Mouse (Mus musculus) embryonic facial prominence, embryonic 14.5 days (tissue): ENCODE results near the gene Hoxb5. TPM values are rescaled to one million over a fixed set of nuclear protein-coding genes. Genes with fewer than 3 reads are reported as not detected.

Experiments
- ATAC-seq: fragments of 200-750 bp; cut with Nextera tagmentation; 2 replicates; pipeline ENCODE4 v1.8.0; 2017; ENCODE audit warnings: low read depth, moderate number of reproducible peaks, moderate TSS enrichment
- DNase-seq: peaks from one replicate; pipeline ENCODE4 v3.0.0-alpha.2; 2015; ENCODE audit warnings: low spot score
- H3K27ac ChIP-seq: fragments of 300-500 bp; sonication (generic); replicated peaks from 2 replicates; pipeline ENCODE4 v1.5.1; 2014; ENCODE audit warnings: low read depth, mild to moderate bottlenecking, low read length, moderate library complexity
- H3K27me3 ChIP-seq: fragments of 300-500 bp; sonication (generic); replicated peaks from 2 replicates; pipeline ENCODE4 v1.6.1; 2014; ENCODE audit warnings: low read length; ENCODE audit not compliant: control insufficient read depth, insufficient read depth
- H3K36me3 ChIP-seq: fragments of 300-500 bp; sonication (generic); 2 replicates; pipeline ENCODE4 v1.6.1; 2014; ENCODE audit warnings: low read length, mixed read lengths; ENCODE audit not compliant: control insufficient read depth, insufficient read depth
- H3K4me1 ChIP-seq: fragments of 300-500 bp; sonication (generic); 2 replicates; pipeline ENCODE4 v1.6.1; 2014; ENCODE audit warnings: antibody characterized with exemption, low read length; ENCODE audit not compliant: control insufficient read depth, insufficient read depth
- H3K4me2 ChIP-seq: fragments of 300-500 bp; sonication (generic); 2 replicates; pipeline ENCODE4 v1.6.1; 2014; ENCODE audit warnings: low read depth, mild to moderate bottlenecking, low read length, moderate library complexity, mixed read lengths
- H3K4me3 ChIP-seq: fragments of 300-500 bp; sonication (generic); 2 replicates; pipeline ENCODE4 v1.5.1; 2014; ENCODE audit warnings: low read depth, mild to moderate bottlenecking, low read length
- H3K9ac ChIP-seq: fragments of 300-500 bp; sonication (generic); 2 replicates; pipeline ENCODE4 v1.6.1; 2014; ENCODE audit warnings: low read depth, mild to moderate bottlenecking, low read length, moderate library complexity, mixed read lengths
- H3K9me3 ChIP-seq: fragments of 300-500 bp; sonication (generic); 2 replicates; pipeline ENCODE4 v1.6.1; 2016; ENCODE audit warnings: low read length; ENCODE audit not compliant: control insufficient read depth
- WGBS: fragments of 180-500 bp; shearing (Covaris S2); extraction: QIAGEN DNeasy Blood & Tissue Kit; methylation state at CpG from one replicate; pipeline ENCODE4 v1.1.7; 2014; 5-methylcytosine and 5-hydroxymethylcytosine counted together
- polyA plus RNA-seq: library from polyadenylated mRNA; unstranded; fragments of >200 nt; fragmentation: Nextera tagmentation; extraction: Ambion mirVana; gene quantifications from 2 replicates; pipeline ENCODE4 v1.2.1, GENCODE M21; 2014

The Hoxb5 gene
- polyA plus RNA-seq, 1 experiment from 2014 or later: 1.8 TPM

GRCm38 (mm10) chr11:96346916-96347520, 43.9 kb downstream of the Hoxb5 start:
- no peak overlapping the region for H3K9ac ChIP-seq
- peaks cover 97% of the 10 kb centered on the region for H3K27me3 ChIP-seq
- DNase-seq (no peak), ATAC-seq (no peak)
- no peak overlapping the region for H3K27ac ChIP-seq
- WGBS: 26% methylated on average over 5 of the region's 5 CpGs
- H3K9me3 ChIP-seq: no peaks in the 10 kb centered on the region
- no peaks in the 10 kb centered on the region for H3K4me1 ChIP-seq
- no peak overlapping the region for H3K4me2 ChIP-seq
- no peaks in the 10 kb centered on the region for H3K36me3 ChIP-seq
- no peak overlapping the region for H3K4me3 ChIP-seq

- no peak for DNase-seq
- Histone ChIP-seq H3K9ac (no peak overlapping the region), H3K9me3 (no peaks in the 10 kb centered on the region), H3K27me3 (peaks cover 96% of the 10 kb centered on the region), H3K4me2 (no peak overlapping the region; the same call in 1 of the 2 replicates), H3K4me1 (no peaks in the 10 kb centered on the region), H3K36me3 (no peaks in the 10 kb centered on the region), H3K27ac (no peak overlapping the region; the same call in 1 of the 2 replicates), H3K4me3 (no peak overlapping the region)
- WGBS: 13% methylated on average over 4 of the region's 4 CpGs
- no peak for ATAC-seq
Observed at GRCm38 (mm10) chr11:96347717-96348116, 44.6 kb downstream of the Hoxb5 start.

DNA sequence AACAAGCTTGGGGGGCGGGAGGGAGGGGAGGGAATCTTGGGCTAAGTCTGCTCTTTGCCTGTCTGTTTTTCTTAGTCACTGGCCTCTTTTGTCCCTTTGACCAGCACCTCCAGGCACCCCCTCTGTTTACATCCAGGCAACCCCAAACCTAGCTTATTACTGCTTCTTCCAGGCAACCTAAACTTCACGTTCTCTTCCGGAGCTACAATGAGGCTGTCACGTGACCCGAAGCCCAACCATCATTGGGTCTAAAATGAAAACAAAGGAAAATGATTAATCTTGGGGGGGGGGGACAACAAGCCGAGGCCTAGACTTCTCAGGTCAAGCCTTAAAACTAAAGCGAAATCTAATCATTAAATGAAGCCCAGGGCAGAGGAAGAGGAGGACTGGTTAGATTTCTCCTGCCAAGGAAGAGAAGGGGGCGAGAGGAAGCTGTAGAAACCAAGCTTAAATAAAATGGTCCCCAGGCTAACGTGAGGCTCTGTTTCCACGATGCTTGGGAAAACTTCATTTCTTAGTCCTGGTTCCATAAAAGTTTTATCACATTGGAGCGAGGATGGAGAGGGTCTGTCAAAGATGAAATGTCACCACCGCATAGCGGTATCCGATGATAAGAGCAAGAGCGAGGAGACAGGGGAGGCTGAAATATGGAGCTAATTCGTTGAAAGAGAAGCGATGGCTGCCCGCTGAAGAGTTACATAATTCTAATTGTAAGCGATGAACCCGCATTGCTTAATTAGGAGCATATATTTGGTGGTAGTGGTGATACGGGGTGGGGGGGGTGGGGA, 45.2 kb downstream of the Hoxb5 start:
- Histone ChIP-seq H3K9me3 (no peaks in the 10 kb centered on the region), H3K27ac (no peak overlapping the region; the same call in 1 of the 2 replicates), H3K27me3 (peaks cover 96% of the 10 kb centered on the region), H3K4me2 (no peak overlapping the region; the same call in 1 of the 2 replicates), H3K4me3 (no peak overlapping the region), H3K36me3 (no peaks in the 10 kb centered on the region), H3K9ac (no peak overlapping the region), H3K4me1 (no peaks in the 10 kb centered on the region)
- WGBS: 8% methylated on average over 21 of the region's 21 CpGs
- no peak for ATAC-seq
- no peak for DNase-seq

DNA sequence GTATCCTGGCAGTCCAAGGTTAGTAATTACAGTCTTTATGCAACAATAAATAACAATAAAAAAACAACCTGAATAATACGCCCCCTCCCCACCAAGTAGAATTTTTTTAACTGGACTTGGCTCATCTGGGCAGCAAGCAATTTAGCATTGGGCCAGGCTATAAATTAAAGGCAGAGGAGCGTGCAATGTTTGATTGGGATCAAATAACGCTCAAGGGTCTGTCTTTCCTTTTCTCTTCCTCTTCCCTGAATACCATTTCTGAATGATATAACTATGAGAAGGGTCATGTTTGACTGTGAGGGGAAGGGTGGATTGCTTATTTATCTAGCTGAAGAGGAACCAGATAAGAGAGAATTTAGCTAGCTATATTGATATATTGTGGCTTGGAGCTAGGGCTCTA, 45.9 kb downstream of the Hoxb5 start:
- no peak for DNase-seq
- Histone ChIP-seq H3K4me2 (no peak overlapping the region; the same call in 1 of the 2 replicates), H3K27ac (no peak overlapping the region)

GRCm38 (mm10) chr11:96349491-96350340, 46.6 kb downstream of the Hoxb5 start:
- H3K9me3 ChIP-seq: no peaks in the 10 kb centered on the region
- H3K9ac ChIP-seq: no peak overlapping the region; the same call in 1 of the 2 replicates
- no peaks in the 10 kb centered on the region for H3K4me1 ChIP-seq
- peak overlapping the region; percentile 3; the same call in 1 of the 2 replicates for H3K4me2 ChIP-seq
- 11% methylated on average over 14 of the region's 14 CpGs for WGBS
- H3K36me3 ChIP-seq: no peaks in the 10 kb centered on the region
- peaks cover 96% of the 10 kb centered on the region for H3K27me3 ChIP-seq
- DNase-seq: no peak
- no peak overlapping the region for H3K4me3 ChIP-seq
- H3K27ac ChIP-seq: no peak overlapping the region
- no peak for ATAC-seq

More for the DNA sequence above, 45.9 kb downstream of the Hoxb5 start:
- 27% methylated on average over 3 of the region's 3 CpGs for WGBS
- Histone ChIP-seq H3K9me3 (no peaks in the 10 kb centered on the region), H3K9ac (no peak overlapping the region), H3K27me3 (peaks cover 96% of the 10 kb centered on the region), H3K36me3 (no peaks in the 10 kb centered on the region), H3K4me3 (no peak overlapping the region), H3K4me1 (no peaks in the 10 kb centered on the region)
- no peak for ATAC-seq

- Histone ChIP-seq H3K9me3 (no peaks in the 10 kb centered on the region), H3K4me1 (no peaks in the 10 kb centered on the region), H3K36me3 (no peaks in the 10 kb centered on the region), H3K27me3 (peaks cover 95% of the 10 kb centered on the region), H3K27ac (no peak within 1 kb of the TSS; the same call in 1 of the 2 replicates), H3K4me3 (no peak within 1 kb of the TSS), H3K9ac (no peak within 1 kb of the TSS; the same call in 1 of the 2 replicates), H3K4me2 (peak within 1 kb of the TSS; percentile 50; the same call in 1 of the 2 replicates)
- WGBS: 16% methylated on average over 2 of the region's 2 CpGs
- ATAC-seq: no peak
- no peak for DNase-seq
Observed at GRCm38 (mm10) chr11:96350341-96350624, 47.1 kb downstream of the Hoxb5 start, which contains the start of gene Hoxb2. Gene Hoxb2, plus strand, starts transcription at chr11:96350525.

DNA sequence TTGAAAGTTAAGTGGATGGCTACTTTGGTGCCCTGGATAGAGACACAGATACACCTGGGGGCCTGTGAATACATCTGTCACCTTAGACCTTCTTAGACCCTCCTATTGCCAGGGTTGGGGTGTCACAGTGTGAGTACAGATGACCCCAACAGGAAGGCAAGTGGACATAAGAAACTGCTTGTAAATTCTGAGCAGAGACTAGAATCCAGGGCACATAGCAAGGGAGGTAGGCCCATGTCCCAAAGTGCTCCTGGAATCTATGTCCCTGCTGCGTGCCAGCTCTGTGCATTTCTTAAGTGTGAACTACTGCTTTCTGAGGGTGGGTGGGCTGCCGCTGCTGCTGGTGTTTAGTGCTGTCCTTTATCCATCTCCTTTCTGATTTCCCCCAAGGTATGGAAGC, 47.7 kb downstream of the Hoxb5 start:
- no peak overlapping the region; the same call in 1 of the 2 replicates for H3K27ac ChIP-seq
- ATAC-seq (no peak), DNase-seq (no peak)
- H3K9me3 ChIP-seq: no peaks in the 10 kb centered on the region
- no peaks in the 10 kb centered on the region for H3K4me1 ChIP-seq
- no peak overlapping the region for H3K4me3 ChIP-seq
- no peaks in the 10 kb centered on the region for H3K36me3 ChIP-seq
- H3K4me2 ChIP-seq: no peak overlapping the region
- no peak overlapping the region for H3K9ac ChIP-seq
- 18% methylated on average over 2 of the region's 2 CpGs for WGBS
- H3K27me3 ChIP-seq: peaks cover 93% of the 10 kb centered on the region

DNA sequence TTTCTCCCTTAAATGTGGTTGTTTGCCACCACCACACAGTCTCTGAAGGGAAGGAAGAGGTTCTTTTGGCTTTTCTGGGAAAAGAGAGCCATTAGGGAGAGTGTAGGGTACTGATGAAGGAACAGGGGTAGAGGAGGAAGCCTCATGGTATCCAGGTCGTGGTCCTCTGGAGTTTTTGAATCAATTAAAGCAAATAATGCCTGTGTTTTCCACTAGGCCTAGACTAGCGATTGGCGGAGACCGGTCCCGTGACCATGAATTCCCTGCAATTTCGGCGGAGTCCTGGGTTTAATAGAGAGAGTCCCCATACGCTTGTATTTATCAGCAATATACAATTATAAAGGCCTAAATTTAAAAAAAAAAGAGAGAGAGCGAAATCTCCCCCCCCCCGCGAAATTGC, 48.2 kb downstream of the Hoxb5 start:
- no peak overlapping the region; the same call in 1 of the 2 replicates for H3K27ac ChIP-seq
- ATAC-seq (no peak), DNase-seq (no peak)
- no peak overlapping the region for H3K9ac ChIP-seq
- H3K36me3 ChIP-seq: no peaks in the 10 kb centered on the region
- no peak overlapping the region; the same call in 1 of the 2 replicates for H3K4me3 ChIP-seq
- peaks cover 93% of the 10 kb centered on the region for H3K27me3 ChIP-seq
- 6% methylated on average over 10 of the region's 11 CpGs for WGBS
- H3K9me3 ChIP-seq: no peaks in the 10 kb centered on the region
- peak overlapping the region; percentile 50; the same call in 1 of the 2 replicates for H3K4me2 ChIP-seq
- no peaks in the 10 kb centered on the region for H3K4me1 ChIP-seq
